Mouse (Mus musculus): Measurements from ENCODE around the gene Itih5. TPM values are rescaled to one million over a fixed set of nuclear protein-coding genes. Genes with fewer than 3 reads are reported as not detected.
A peak's percentile ranks its signal among the peaks of the same experiment; 100 is the strongest.

Itih5 gene
- total RNA-seq, 2 experiments from 2014 or later = 7.3 to 14.9 TPM

DNA sequence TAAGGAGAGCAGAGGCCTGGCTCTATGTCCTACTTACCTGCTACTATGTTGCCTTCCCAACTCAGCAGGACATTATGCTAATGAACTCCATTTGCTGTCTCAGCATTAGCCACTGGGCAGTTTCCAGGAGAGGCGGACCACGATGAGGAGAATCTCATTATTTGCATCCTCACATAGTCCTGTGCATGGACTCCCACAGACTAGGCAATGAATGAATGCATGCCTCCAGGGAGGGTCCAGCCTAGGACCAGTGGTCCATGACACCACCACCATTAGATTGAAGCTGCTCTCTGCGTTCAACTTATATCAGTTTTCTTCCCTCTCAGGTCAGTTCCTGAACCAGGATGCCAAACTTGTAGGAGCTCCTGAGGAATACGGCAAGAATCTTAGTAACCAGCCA is 97.6 kb downstream of the Itih5 start:
- no peak for TF ChIP-seq CTCF (IDR thresholded peaks at IDR 0.05)
- peak overlapping the region; percentile 64 for H3K27ac ChIP-seq
- H3K4me3 ChIP-seq = no peak overlapping the region
- no peak for DNase-seq
- intact Hi-C loops (cut with DNase I) = no loop called here

DNA sequence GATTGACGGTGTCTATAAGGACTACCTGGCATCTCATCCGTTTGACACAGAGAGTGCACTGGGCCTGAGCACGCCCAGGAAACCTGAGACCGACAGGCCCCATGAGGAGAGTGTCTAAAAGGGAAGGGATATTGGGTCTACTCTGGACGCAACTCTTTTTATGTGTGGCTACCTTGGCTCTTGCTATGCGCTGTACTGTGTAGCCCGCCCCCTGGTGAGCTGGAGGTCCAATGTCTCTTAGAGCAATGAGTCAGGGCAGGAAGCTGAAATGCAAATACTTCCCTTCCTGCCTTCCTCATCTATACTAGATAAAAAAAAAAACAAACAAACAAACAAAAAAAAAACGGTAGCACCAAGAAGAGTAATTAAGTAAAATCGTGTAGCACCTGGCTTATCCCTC is 98.1 kb downstream of the Itih5 start:
- no peak for DNase-seq
- peak overlapping the region; percentile 64 for H3K27ac ChIP-seq
- intact Hi-C loops (cut with DNase I) = no loop called here
- H3K4me3 ChIP-seq = no peak overlapping the region
- TF ChIP-seq CTCF (IDR thresholded peaks at IDR 0.05) = no peak

DNA sequence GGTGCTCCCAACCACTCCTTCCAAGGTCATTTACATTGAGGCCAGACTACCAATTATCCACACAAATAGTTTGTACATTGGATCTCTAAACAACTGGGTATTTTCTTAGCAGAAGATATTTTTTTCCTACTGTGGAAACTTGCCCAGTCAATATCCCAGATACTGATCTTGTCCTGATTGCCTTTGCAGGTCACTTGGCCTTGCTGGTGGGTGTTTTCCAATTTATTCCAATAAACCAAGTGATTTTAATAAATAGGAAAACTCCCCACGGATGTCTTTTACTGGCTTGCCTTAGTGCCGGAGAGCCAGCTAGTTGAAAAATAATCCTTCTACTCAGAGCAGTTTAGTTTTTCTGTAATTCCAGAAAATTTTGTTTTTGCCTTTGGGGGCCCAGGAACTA is 98.6 kb downstream of the Itih5 start:
- no peak overlapping the region for H3K4me3 ChIP-seq
- no peak for TF ChIP-seq CTCF (IDR thresholded peaks at IDR 0.05)
- DNase-seq = no peak
- H3K27ac ChIP-seq = peak overlapping the region; percentile 65
- intact Hi-C loops (cut with DNase I) = no loop called here

DNA sequence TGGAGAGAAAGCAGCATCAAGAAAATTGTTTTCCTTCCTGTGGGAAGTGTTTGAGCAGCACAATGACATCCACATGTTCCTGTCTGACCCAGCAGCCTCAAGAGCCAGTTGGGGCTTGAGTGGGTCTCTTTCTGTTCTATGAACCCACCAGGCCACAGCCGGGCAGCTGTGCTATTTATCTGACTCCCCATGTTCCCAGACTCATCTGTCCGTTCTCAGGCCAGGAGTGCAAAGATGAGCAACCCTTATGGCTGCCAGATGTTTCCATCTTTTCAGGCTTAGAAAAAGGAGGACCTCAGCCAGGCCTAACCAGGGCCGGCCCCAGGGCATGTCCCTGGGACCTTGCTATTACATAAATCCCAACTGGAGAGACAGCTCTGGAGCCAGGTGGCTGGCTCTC is 100.0 kb downstream of the Itih5 start:
- Histone ChIP-seq H3K4me3 (no peak overlapping the region), H3K27ac (peak overlapping the region; percentile 65; the same call in 1 of the 2 replicates)
- intact Hi-C loops (cut with DNase I) = no loop called here
- no peak for TF ChIP-seq CTCF (IDR thresholded peaks at IDR 0.05)
- peak; percentile 43 for DNase-seq

DNA sequence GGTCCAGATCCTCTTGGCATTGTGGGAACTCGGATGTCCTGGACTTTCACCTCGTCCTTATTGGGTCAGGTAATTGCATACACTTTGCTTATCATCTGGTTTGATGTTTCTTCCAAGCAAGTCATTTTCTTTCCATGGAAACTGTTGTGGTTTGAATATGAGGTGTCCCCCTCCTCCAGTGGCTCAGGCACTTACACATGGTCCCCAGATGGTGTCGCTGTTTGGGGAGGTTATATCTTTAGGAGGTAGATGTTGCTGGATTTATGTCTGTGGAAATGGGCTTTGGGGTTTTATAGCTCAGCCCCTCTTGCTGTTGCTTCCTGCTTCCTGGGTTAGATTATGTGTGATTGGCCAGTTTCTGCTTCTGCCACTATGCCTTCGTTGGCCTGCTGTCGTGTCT is 103.6 kb downstream of the Itih5 start:
- H3K4me3 ChIP-seq = no peak overlapping the region
- no peak overlapping the region for H3K27ac ChIP-seq
- no peak for DNase-seq
- no peak; the same call in 1 of the 2 replicates for TF ChIP-seq CTCF (IDR thresholded peaks at IDR 0.05)
- intact Hi-C loops (cut with DNase I) = no loop called here

DNA sequence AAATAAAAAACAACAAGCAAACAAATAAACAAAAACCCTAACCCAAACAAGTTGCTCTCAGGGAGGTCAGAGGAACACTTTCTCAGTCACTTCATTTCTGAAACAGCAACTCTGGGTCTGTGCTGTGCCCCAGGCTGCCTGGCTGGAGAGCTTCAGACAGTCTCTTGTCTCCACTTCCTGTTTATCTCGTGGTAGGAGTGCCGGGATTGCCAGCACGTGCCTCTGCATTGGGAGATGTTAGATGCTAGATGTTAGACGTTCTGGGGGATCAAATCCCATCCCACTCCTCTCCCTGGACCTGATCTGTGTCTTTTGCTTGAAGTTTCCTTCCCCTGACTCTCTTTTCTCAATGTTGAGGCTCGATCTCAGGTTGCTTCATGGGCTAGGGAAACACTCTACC is 104.9 kb downstream of the Itih5 start:
- no peak for DNase-seq
- intact Hi-C loops (cut with DNase I) = no loop called here
- Histone ChIP-seq H3K27ac (no peak overlapping the region), H3K4me3 (no peak overlapping the region)
- TF ChIP-seq CTCF (IDR thresholded peaks at IDR 0.05) = no peak

DNA sequence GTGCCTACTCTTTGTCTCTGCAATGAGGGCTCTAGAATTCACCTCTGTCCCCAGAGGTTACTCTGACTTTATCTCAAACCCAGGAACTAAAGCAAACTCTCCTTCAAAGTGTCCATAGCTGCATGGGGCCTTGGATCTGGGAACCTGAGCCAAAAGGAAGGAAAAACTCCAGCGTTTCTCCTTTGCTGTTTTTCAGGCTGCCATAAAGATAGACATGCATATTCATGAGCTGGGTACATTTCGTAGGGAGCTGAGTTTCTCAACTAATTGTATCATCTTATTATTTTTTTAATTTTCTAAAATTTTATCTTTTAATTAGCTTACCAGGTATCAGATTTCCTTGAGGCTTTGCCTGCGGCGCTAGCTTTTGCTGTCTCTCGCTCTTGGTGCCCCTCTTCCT is 106.7 kb downstream of the Itih5 start:
- Histone ChIP-seq H3K27ac (no peak overlapping the region), H3K4me3 (no peak overlapping the region)
- no peak for TF ChIP-seq CTCF (IDR thresholded peaks at IDR 0.05)
- DNase-seq = no peak
- intact Hi-C loops (cut with DNase I) = no loop called here

DNA sequence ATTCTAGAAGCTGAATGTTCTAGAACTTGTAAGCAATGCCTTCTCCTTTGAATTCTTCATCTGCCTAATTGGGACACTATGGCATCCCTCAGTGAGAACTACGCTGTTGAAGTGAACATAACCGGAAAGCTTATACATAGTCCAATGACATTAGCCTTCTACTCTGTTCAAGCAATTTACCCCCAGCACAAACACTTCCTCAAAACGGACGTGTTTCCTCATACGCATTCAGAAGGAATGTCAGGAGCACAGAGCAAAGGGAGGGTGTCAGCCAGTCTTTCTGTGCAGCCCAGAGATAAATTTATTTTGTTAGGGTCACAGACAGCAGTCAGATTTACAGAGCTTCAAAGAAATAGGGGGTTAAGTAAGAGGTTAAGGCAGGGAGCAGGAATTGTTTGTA is 108.0 kb downstream of the Itih5 start:
- intact Hi-C loops (cut with DNase I) = no loop called here
- H3K27ac ChIP-seq = no peak overlapping the region
- no peak for TF ChIP-seq CTCF (IDR thresholded peaks at IDR 0.05)
- no peak for DNase-seq
- H3K4me3 ChIP-seq = no peak overlapping the region

DNA sequence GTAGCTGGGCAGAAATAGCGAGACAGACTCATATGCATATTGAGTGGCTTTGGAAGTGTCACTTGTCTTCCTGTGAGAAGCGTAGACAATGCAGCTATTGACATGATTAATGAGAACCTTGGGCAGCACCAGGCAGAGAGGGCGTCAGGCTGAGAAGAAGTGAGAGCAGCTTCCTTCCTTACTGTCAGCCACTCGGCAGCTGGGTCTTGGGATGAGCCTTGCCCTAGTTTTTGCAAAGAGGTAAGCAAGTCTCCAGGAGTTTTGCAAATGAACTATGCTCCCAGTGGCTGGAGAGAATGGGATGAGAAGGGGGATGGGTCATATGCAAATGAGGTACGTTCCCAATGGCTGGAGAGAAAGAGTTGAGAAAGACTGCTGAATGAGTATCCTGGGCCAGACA is 109.4 kb downstream of the Itih5 start:
- Histone ChIP-seq H3K4me3 (no peak overlapping the region), H3K27ac (no peak overlapping the region)
- DNase-seq = no peak
- intact Hi-C loops (cut with DNase I) = no loop called here
- TF ChIP-seq CTCF (IDR thresholded peaks at IDR 0.05) = no peak

DNA sequence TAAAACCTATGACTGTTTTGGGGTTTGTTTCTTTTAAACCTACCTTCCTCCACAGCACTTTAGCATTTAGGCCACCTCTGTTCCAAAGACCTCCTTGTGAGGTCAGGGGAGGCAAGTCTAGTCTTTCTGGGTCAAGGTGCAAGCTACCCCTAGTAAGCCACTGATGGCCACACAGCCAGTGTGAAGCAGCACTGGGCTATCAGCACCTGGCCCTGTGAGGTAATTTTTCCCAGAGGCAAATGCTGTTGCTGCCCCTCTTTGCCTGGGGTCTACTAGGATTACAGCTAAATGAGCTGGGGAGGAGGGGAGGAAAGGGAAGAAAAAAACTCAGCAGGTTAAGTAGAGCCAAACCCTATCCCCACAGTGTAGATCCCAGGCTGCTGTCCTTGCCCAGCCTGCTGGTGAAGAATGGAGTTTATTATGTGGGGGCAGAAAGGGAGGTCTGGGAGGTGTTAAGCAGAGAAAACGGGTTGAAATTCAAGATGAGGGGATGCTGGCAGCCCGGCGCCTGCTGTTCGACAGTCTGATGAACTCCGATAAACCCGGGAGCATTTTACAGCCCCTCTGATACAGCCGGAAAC is 110.6 kb downstream of the Itih5 start:
- intact Hi-C loops (cut with DNase I) = no loop called here
- Histone ChIP-seq H3K27ac (no peak overlapping the region), H3K4me3 (no peak overlapping the region)
- TF ChIP-seq CTCF (IDR thresholded peaks at IDR 0.05) = no peak
- no peak for DNase-seq

DNA sequence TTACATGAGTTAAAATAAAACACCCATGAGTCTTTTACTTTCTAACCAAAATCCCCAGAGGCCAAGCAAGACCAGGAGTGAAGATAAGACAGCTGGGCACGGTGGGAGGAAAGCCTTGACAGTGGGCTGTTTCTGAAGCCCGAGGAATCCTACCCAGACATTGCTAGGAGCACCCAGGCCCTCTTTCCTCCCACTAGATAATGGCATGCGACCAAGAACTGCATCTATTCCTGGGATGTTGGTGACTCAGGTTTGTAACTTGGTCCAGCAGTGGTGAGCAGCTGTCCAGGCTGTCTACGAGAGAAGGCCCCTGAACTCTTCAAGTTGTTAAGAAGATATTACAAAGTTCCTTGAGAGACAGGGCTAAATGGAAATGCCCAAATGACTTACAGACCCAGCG is 112.5 kb downstream of the Itih5 start:
- intact Hi-C loops (cut with DNase I) = no loop called here
- H3K4me3 ChIP-seq = no peak overlapping the region
- no peak overlapping the region for H3K27ac ChIP-seq
- TF ChIP-seq CTCF (IDR thresholded peaks at IDR 0.05) = no peak
- DNase-seq = peak; percentile 51

DNA sequence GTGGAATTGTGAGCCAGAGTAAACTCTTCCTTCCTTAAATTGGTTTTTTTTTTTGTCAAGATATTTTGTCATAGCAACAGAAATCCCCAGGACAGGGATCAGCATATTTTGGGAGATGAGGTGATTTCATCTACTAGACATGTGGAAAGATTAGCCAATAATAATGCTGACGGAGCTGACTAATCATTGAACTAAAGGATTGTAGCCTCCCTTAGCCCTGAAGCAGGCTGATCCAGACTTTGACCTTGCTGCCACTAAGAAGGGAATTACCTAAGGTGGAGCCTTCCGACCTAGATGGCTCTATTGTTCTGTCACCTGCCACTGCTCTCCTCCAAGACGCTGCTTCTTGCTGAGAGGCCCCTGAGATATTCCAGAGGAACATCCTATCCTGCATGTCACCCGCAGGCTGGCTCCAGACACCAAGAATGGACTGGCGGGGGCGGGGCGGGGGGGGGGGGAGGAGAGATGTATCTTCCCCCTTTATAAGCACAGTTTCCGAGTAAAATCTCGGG is 119.3 kb downstream of the Itih5 start:
- Histone ChIP-seq H3K27ac (no peak overlapping the region), H3K4me3 (no peak overlapping the region)
- intact Hi-C loops (cut with DNase I) = no loop called here
- no peak for DNase-seq
- no peak for TF ChIP-seq CTCF (IDR thresholded peaks at IDR 0.05)

DNA sequence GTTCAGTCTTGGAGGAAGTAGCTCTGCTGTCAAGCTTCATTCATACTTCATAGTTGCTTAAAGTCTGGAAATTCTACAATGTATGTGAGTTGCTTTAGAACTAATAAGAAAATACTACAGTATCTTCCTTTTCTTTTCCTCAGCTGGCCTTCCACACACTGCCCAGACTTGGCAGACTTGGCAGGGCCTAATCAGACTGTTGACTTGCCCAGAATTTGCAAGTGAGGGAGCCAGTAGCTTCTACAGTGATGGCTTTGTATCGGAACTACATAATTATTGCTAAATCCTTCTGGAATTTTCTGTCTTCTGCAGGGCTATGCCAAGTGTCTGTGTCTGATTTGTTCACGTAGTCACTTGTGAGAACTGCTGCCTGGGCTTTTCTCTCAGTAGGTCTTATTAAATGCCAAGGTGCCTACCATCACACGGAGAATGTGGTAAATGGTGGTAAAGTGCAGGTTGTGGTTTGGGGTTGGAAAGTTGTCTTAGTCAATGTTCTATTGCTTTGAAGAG is 120.2 kb downstream of the Itih5 start:
- peak overlapping the region; percentile 12; the same call in 1 of the 2 replicates for H3K27ac ChIP-seq
- no peak for TF ChIP-seq CTCF (IDR thresholded peaks at IDR 0.05)
- no peak for DNase-seq
- H3K4me3 ChIP-seq = no peak overlapping the region
- intact Hi-C loops (cut with DNase I) = no loop called here

DNA sequence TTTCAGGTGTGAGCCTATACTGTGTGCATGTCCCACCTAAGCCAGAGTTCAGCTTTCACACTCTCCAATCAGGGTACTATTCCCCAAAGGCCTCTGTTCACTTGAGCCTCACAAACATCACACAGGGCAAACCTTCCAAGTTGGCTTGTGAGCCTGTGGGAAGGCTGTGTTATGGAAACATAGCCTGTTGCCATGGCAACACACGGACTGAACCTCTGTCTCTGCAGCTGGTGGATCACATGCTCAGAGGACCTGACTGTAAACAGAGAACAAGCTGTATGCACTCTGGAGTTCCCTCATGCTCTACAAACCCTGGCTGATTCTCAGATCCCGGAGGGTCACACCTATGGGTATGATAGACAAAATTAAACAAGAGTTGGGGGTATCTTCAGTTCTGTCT is 122.8 kb downstream of the Itih5 start:
- intact Hi-C loops (cut with DNase I) = no loop called here
- Histone ChIP-seq H3K27ac (peak overlapping the region; percentile 73), H3K4me3 (no peak overlapping the region)
- peak; percentile 78 for DNase-seq
- no peak for TF ChIP-seq CTCF (IDR thresholded peaks at IDR 0.05)
